Mouse (Mus musculus) c-Kit-positive CD71-negative TER-119-negative erythroid progenitor cells, embryonic 14.5 days (primary cell): ENCODE measurements at regions not wholly inside any gene's neighbourhood (a gene's known extent, or its start where the extent isn't known, plus 50 kb on each side); places are given as distances from the start of the nearest gene placed in this dataset.

Source experiments
- DNase-seq: peaks from one replicate; pipeline ENCODE4 v3.0.0-alpha.2; 2013; ENCODE audit warnings: low read depth

DNA sequence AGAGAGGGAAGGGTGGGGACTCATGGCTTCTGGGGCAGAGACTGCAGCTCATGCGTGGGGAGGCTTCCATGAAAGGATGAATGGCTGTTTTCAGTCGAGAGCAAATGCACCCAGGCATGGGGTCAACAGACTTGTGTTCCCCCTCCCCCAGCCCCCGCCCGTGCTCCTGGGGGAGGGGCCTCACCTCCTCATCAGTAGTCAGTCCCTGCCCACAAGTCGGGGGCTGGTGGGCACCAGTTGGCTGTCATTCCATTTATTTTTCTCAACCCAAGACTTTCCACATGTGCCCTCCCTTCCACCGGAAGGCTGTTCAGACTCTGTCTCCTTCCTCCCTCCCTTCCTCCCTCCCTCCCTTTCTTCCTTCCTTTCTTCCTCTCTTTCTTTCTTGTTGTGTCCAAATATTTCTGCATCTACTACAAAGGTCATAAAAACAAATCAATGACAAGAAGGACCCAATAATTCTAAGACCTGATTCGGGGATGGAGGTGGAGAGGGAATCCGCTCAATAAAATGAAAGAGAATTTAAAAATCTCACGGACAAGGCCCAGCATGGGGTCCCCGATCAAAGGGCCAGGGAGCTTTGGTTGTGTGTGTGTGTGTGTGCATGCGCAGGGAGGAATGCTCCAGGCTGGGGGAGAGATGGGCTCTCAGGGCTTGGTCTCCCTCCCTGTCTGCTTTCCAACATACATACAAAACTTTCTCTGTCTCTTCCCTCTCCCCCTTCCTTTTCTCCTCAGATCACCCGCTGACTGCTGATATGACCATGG lies 57.7 kb downstream of the Rpl14 start:
- no peak for DNase-seq

- DNase-seq: no peak
These were observed 58.4 kb downstream of the Rpl14 start for GRCm38 (mm10) chr9:120629609-120630008.

- DNase-seq: no peak
These were observed 61.6 kb downstream of the Rpl14 start for GRCm38 (mm10) chr9:120632821-120633220.

DNA sequence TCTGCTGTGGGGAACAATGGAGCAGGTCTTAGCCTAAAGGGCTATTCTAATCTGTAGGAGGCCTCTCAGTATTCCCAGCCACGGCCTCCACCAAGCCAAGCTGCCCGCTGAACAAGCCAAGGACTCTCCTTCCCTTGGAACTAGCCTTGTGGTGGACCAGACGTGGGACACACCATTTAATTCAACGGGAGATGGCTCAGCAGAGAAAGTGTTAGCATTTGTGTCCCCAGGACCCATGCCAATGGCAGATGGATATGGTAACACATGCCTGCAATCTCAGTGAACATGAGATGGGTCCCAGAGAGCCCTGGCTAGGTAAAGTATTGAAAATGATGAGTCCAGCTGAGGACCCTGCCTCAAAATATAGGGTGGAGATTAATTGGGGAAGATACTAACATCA lies 71.4 kb downstream of the Rpl14 start:
- DNase-seq: no peak

DNA sequence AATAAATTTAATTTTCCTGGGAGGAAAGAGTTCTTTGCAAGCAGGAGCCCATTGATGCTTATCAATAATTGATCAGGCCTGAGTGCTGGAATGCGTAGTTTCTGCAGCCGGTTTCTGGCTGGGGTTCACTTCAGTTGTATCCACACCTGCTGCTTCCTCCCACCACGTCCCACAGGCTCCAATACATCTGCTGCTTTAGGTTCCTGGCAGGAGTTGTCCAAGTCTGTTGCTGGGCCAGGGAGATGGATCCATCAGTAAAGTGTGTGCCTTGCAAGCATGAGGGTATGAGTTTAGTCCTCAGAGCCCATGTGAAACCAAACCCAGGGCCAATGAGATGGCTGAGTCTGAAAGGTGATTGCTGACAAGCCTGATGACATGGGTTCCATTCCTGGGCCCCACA lies 72.1 kb downstream of the Rpl14 start:
- no peak for DNase-seq

GRCm38 (mm10) chr9:120645776-120646175 lies 74.5 kb downstream of the Rpl14 start:
- DNase-seq: no peak

DNA sequence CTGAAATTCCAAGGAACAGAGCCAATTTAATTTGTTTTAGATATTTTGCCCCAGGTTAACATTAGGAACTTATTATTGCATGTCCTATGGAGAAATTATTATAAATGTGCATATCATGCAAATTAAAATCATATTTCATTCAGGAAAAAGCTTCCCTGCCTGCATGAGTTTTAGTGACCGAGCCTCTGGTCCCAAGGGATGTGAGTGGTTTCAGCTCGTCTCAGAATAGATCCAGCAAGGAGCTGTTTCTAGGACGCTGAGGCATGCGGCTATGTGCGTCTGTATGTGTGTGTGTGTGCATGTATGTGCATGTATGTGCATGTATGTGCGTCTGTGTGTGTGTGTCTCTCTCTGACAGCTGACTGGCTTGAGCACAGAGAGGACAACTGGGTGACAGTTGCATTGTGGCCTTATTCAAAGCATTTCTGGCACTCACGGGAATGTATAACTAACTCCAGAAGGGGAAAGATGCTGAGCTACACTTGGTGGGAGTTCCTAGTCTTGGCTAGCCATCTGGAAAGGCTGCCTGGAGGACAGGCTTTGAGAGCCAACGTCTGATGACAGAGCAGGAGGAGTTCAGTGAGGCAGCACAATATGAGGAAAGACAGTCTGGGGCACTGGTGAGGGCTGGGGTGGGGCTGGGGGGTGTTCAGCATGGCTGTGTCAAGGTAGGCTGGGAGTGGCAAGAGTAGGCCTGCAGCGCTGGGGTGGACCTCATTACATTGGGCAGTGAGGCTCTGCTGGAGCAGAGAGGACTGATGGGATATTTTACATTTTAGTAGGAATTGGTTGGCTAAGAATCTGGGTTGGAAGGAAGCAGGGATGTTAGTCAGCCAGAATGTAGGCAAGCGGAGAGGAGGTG lies 75.8 kb downstream of the Rpl14 start:
- no peak for DNase-seq

DNA sequence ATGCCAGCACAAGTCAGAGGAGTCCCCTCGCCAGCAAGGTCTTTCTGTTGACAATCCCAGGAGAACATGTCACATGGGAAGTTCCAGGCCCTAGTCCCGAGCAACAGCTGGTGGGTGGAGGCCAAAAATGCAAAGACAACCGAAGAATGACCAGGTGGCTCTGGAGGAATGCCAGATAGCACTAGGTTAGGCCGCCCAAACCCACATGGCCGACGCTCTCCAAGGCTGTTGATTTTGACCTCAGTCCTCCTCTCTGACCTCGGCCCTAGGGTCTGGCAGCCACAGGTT lies 76.4 kb downstream of the Rpl14 start:
- DNase-seq: no peak

DNA sequence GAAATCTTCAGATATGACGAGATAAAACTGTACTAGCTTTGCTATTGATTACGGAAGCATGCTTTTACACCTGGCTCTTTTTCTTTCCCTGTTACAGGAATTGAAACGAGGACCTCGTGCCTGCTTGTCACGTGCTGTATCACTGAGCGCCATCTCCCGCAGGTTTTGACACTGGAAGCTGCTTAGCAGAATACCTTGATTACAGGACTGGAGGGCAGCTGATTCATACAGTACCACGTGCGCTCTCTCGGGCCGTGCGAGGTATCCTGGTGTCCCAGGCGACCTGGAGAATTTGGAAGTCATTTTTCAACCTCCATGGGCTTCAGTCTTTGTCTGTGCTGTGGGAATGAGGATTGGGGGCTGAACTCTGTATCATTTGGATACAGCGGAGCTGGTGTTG lies 81.5 kb downstream of the Rpl14 start:
- no peak for DNase-seq

GRCm38 (mm10) chr9:120653170-120653569 lies 81.9 kb downstream of the Rpl14 start:
- no peak for DNase-seq

DNA sequence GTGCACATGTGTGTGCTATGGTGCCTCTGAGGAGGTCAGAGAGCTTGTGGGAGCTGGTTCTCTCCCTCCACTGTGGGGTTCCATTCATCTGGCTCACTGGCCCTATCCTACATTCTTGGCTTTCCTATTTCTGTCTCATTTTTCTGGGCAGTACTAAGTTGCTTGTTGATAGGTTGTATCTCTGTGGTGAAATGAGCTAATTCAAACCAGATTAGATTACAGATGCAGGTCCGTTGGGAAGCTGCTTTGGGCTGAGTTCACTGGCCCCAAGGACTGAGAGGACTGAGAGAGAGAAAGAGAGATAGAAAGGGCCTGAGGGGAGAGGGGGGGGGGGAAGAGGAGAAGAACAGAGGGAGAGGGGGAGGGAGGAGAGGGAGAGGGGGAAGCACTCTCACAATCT lies 83.5 kb downstream of the Rpl14 start:
- no peak for DNase-seq

GRCm38 (mm10) chr9:120656976-120657375 lies 85.7 kb downstream of the Rpl14 start:
- no peak for DNase-seq

GRCm38 (mm10) chr9:120657786-120658185 lies 86.5 kb downstream of the Rpl14 start:
- DNase-seq: no peak

GRCm38 (mm10) chr9:120658576-120658975 lies 87.3 kb downstream of the Rpl14 start:
- DNase-seq: no peak

DNA sequence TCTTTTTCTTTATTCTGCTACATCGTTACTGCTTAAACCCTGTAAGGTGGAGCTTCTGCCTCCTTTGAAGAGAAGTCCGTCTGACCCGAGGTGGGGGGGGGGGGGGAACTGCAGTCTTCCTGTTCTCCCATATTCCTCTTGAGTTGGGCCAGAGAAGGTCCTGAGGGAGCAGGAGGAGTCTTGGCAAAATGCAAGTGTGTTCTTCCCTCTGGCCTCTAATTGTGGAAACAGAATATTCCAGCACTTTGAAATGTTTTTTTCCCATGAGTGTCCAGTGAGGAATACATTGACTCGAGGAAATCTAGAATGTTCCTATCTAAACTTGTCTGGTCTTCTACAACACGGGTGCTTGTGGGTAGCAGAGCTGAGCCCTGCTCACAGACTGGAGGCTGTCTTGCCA lies 90.0 kb downstream of the Rpl14 start:
- DNase-seq: no peak

DNA sequence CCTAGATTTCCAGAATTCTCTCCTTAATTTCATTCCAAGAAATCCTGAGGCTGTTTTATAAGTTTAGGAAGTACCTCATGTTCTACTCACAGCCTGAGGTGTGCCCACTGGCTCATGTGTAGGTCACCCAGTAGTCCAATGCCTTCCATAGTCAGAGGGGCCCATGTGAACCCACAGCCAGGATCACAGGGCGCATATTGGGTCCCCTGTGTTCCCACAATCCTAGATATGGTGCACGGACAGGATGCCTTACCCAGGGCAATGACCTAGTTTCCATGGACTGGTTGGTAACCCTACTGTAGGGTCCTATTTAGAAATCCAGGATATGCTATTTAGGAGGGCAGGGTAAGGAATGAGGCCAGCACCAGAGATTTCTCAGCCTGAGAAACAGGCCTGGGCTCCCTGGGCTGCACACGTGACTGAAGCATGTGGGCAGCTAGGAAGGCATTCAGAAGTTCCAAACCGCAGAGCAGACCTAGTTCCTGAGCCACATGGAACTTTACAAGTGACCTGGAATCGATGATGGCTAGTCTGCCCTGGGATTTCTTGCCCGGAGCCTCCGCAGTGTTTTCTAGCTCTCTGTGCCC lies 90.5 kb downstream of the Rpl14 start:
- DNase-seq: no peak

DNA sequence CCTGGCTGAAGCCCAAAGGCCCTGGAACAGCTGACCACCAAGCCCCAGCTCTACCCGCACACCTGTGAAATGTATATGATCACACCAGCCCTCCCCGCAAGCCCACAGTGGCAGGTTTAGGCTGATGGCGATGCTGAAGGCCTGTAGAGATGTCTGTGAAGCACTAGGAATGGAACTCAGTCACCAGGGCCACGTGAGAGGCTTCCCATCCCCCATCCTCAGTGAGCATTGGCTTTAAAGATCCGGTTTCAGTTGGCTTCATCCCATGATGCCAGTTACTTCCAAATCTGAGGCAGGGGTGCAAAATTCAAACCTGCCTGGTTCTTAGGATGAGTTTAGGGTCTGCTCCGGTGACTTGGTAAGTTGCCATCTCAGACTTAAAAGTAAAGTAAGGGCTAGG lies 91.9 kb downstream of the Rpl14 start:
- DNase-seq: no peak

DNA sequence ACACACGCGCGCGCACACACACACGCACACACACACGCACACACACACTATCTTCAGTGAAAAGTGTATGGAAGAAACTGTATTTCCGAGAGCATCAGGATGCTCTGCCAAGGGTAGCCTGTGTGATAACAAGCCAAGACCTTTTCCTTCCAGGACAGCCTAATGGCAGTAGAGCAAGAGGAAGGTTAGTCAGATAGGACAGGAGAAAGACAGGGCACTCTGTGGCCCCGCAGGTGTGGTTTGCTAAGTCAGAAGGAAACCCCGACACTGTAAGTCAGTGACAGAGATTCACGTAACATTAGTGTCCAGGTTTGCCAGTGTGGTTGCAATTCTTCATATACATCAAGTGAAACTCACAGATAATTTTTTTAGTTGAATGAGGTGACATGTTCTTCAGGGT lies 92.8 kb downstream of the Rpl14 start:
- DNase-seq: no peak

- no peak for DNase-seq
These were observed 101.2 kb downstream of the Rpl14 start for GRCm38 (mm10) chr9:120672452-120672851.

- no peak for DNase-seq
These were observed 103.6 kb downstream of the Rpl14 start for GRCm38 (mm10) chr9:120674855-120675254.

GRCm38 (mm10) chr9:120675371-120676150 lies 104.3 kb downstream of the Rpl14 start:
- DNase-seq: no peak

GRCm38 (mm10) chr9:120676301-120676700 lies 105.1 kb downstream of the Rpl14 start:
- DNase-seq: no peak
